In the genomic region with DNA sequence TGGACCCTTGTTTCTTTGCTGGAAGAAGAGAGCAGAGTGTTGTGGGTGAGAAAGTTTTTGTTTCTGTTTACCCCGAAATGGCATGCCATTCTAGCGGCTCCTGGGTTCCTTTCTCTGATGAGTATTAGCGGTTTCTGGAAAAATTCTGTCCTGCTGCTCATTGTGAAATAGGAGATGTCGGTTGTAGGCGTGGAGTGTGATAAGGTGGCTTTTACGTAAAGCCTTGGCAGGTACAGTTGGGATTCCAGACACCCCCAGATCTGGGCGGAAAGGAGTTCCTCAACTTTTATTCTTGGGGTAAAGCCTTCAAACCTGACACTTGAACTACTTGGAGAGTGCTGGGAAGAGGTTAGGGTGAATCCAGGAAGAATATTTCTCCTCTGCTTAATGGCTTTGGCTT, we compare ENCODE assay signal across 8 mouse cellular contexts. TPM values are rescaled to one million over a fixed set of nuclear protein-coding genes. Genes with fewer than 3 reads are reported as not detected.
A peak's percentile ranks its signal among the peaks of the same experiment; 100 is the strongest.
DNase-seq lines count a peak whose midpoint lies in the region; ATAC-seq and TF ChIP-seq lines count a peak whose summit lies in the region.

No protein-coding gene starts in this region.

- peaks cover 4% of the 10 kb centered on the region for H3K27me3 ChIP-seq in embryonic facial prominence, embryonic 14.5 days (replicated peaks; ENCODE audit: control insufficient read depth, insufficient read depth, low read length)
- peaks cover 34% of the 10 kb centered on the region for H3K27me3 ChIP-seq in limb, embryonic 10.5 days (ENCODE audit: low read depth, poor library complexity, severe bottlenecking)
- peaks cover 53% of the 10 kb centered on the region for H3K27me3 ChIP-seq in neural tube, embryonic 13.5 days

- no peak for DNase-seq in layer of hippocampus, adult 2 months (ENCODE audit: low spot score in 2 of 2)
- DNase-seq in layer of hippocampus, postnatal 25 days (ENCODE audit: extremely low spot score in 1 of 2, low spot score in 1 of 2): no peak
- DNase-seq in embryonic facial prominence, embryonic 14.5 days (ENCODE audit: low spot score): no peak
- no peak for DNase-seq in limb, embryonic 10.5 days (ENCODE audit: low spot score)
- no peak for DNase-seq in thymus, postnatal 4 days
- no peak for DNase-seq in layer of hippocampus, postnatal 36 days
- DNase-seq in urinary bladder, postnatal 10 days (ENCODE audit: low spot score): no peak

- peak overlapping the region; percentile 85 for H3K4me3 ChIP-seq in layer of hippocampus, adult 2 months
- H3K4me3 ChIP-seq in embryonic facial prominence, embryonic 14.5 days (ENCODE audit: low read depth, low read length): peak overlapping the region; percentile 69
- H3K4me3 ChIP-seq in limb, embryonic 10.5 days: peak overlapping the region; percentile 60
- H3K4me3 ChIP-seq in neural tube, embryonic 13.5 days: peak overlapping the region; percentile 56

- peak overlapping the region; percentile 71 for H3K9ac ChIP-seq in embryonic facial prominence, embryonic 14.5 days (ENCODE audit: low read depth, low read length)
- peak overlapping the region; percentile 74 for H3K9ac ChIP-seq in neural tube, embryonic 13.5 days

- H3K4me1 ChIP-seq in embryonic facial prominence, embryonic 14.5 days (ENCODE audit: control insufficient read depth, insufficient read depth, low read length): peaks cover 3% of the 10 kb centered on the region; the same call in 1 of the 2 replicates
- peaks cover 18% of the 10 kb centered on the region for H3K4me1 ChIP-seq in limb, embryonic 10.5 days
- peaks cover 28% of the 10 kb centered on the region for H3K4me1 ChIP-seq in neural tube, embryonic 13.5 days (replicated peaks)

- no peaks in the 10 kb centered on the region for H3K36me3 ChIP-seq in embryonic facial prominence, embryonic 14.5 days (ENCODE audit: control insufficient read depth, insufficient read depth, low read length)
- H3K36me3 ChIP-seq in limb, embryonic 10.5 days: no peaks in the 10 kb centered on the region
- no peaks in the 10 kb centered on the region for H3K36me3 ChIP-seq in neural tube, embryonic 13.5 days

- H3K4me2 ChIP-seq in embryonic facial prominence, embryonic 14.5 days (ENCODE audit: low read depth, low read length): peak overlapping the region; percentile 89
- peak overlapping the region; percentile 97 for H3K4me2 ChIP-seq in neural tube, embryonic 13.5 days

- ATAC-seq in embryonic facial prominence, embryonic 14.5 days (ENCODE audit: low read depth): no peak
- ATAC-seq in neural tube, embryonic 13.5 days (ENCODE audit: low read depth): no peak

- H3K9me3 ChIP-seq in embryonic facial prominence, embryonic 14.5 days (ENCODE audit: control insufficient read depth, low read length): no peaks in the 10 kb centered on the region
- H3K9me3 ChIP-seq in limb, embryonic 10.5 days (replicated peaks): no peaks in the 10 kb centered on the region
- no peaks in the 10 kb centered on the region for H3K9me3 ChIP-seq in neural tube, embryonic 13.5 days

- WGBS in embryonic facial prominence, embryonic 14.5 days: 8% methylated on average over 7 of the region's 7 CpGs
- 10% methylated on average over 7 of the region's 7 CpGs for WGBS in limb, embryonic 10.5 days
- WGBS in neural tube, embryonic 13.5 days: 11% methylated on average over 7 of the region's 7 CpGs

- no peak for TF ChIP-seq CTCF in layer of hippocampus, adult 2 months (conservative IDR thresholded peaks at IDR 0.05)

- peak overlapping the region; percentile 96 for H3K27ac ChIP-seq in layer of hippocampus, adult 2 months
- H3K27ac ChIP-seq in embryonic facial prominence, embryonic 14.5 days (replicated peaks; ENCODE audit: low read depth, low read length): no peak overlapping the region
- H3K27ac ChIP-seq in limb, embryonic 10.5 days: peak overlapping the region; percentile 91
- no peak overlapping the region for H3K27ac ChIP-seq in neural tube, embryonic 13.5 days (replicated peaks)

RNA-seq across cellular contexts. Expression of gene Cacnb2, which starts 2.3 kb away (rescaled TPM):
- 10 to 100 TPM; 90.1 to 98.7 TPM for total RNA-seq in layer of hippocampus, adult 2 months (2021)
- total RNA-seq in layer of hippocampus, postnatal 25 days (2021): 10 to 100 TPM; 78.8 to 85.3 TPM
- 1.2 and 1.8 TPM in 2 replicates for polyA plus RNA-seq in embryonic facial prominence, embryonic 14.5 days (2014; fragmentation: Nextera tagmentation; extraction: Ambion mirVana)
- polyA plus RNA-seq in limb, embryonic 10.5 days (2016; fragmentation: Nextera tagmentation; extraction: Ambion mirVana): 2.1 and 2.5 TPM in 2 replicates
- 4.5 TPM in 2 replicates for polyA plus RNA-seq in neural tube, embryonic 13.5 days (2015; fragmentation: Nextera tagmentation; extraction: Ambion mirVana)
- total RNA-seq in layer of hippocampus, postnatal 36 days (2021): 10 to 100 TPM; 82.8 to 98.8 TPM

Comparison
In these comparisons a context has a peak if more than half of its experiments do, and no peak if none do; other contexts are left out.
1. H3K27ac ChIP-seq: peak in layer of hippocampus, adult 2 months (single experiment) and limb, embryonic 10.5 days (single experiment); none in embryonic facial prominence, embryonic 14.5 days (single experiment) and neural tube, embryonic 13.5 days (single experiment).
2. Peak in every context shown above with its lines, with median percentiles within 50 percentile points of each other: H3K4me3 ChIP-seq.